Mouse (Mus musculus) common myeloid progenitor, adult 5-6 weeks (primary cell): Measurements from ENCODE around the gene Sycp2. TPM values are rescaled to one million over a fixed set of nuclear protein-coding genes. Genes with fewer than 3 reads are reported as not detected.

Source experiments
- ATAC-seq: replicated peaks from 2 replicates; pipeline ENCODE4 v1.8.0; 2016; ENCODE audit warnings: low read depth, mild to moderate bottlenecking, moderate TSS enrichment, inconsistent platforms; ENCODE audit not compliant: poor library complexity, severe bottlenecking
- total RNA-seq: library from RNA; stranded (forward); fragments of 200-1000, 187-1606 nt; gene quantifications from 2 replicates; pipeline ENCODE4 v1.2.3, GENCODE M21; 2017

The Sycp2 gene
- total RNA-seq, 1 experiment from 2014 or later, result not detected

DNA sequence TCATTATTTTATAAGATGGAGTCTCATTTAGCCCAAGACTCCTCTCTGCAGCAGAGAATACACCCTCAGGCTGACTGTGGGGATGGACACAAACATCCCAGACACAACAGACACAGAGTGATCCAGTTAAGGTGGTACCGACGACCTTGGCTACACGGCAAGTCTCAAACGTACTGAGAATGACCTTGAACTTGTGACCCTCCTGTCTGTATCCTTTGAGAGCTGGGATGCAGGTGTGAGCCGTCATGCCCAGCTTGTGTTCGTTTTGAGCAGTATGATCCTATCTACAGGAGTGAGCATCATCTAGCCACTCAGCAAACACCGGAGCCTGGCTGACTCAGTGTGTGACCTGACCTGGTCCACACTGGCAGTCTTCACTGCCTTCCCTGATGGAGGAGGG, 93.9 kb downstream of the Sycp2 start:
- no peak for ATAC-seq

DNA sequence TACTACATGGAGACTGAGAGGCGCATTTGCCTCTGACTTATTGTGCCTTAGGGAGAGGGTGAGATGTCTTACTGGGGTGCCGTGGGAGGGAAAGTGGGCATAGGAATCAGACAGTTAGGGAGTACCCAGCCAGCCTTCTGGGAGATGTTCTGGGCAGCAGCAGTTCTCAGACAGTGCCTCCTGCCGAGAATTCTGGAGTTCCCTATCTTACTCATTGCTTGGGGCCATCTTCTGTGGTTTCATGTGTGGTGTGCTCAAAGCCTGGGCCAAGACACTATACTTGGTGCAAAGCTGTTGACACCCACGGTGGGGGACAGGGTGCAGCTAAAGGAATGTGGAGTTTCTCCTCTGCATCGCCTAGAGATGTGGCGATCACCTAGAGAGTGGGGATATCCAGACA, 102.8 kb downstream of the Sycp2 start:
- ATAC-seq, result no peak

DNA sequence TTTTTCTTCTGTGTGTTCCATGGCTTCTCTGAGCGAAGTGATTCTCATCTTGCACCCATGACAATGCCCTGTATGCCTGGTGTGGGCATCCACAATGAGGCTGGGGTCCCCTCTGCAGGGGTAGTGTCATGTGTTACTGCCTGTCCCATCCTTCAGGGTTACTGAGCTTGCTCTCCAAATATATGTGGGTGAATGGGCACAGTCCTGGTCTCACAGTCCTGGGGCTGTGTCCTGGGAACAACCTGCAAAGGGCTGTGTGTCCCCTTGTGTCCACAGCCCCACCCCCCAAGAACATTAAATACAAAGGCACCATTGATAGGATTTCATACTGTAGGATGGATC, 103.3 kb downstream of the Sycp2 start:
- no peak for ATAC-seq

GRCm38 (mm10) chr2:178303453-178304187, 103.9 kb downstream of the Sycp2 start:
- no peak for ATAC-seq

Other genes with a start within 250 kb of the Sycp2 start
- 3.0 and 3.2 TPM in 2 replicates for gene Ppp1r3d, start 6.8 kb upstream of the Sycp2 start, total RNA-seq
- 1.6 and 5.1 TPM in 2 replicates for gene Fam217b, start 6.8 kb upstream of the Sycp2 start, total RNA-seq
- not detected in 2 replicates for gene Cdh26, start 22.8 kb upstream of the Sycp2 start, total RNA-seq